Mouse (Mus musculus): ENCODE results near the gene Ptpra. TPM values are rescaled to one million over a fixed set of nuclear protein-coding genes. Genes with fewer than 3 reads are reported as not detected.
"Not testable (repeated sequence)": the region's sequence is repeated elsewhere in the genome, so short reads cannot be mapped to it uniquely, and the experiment has no call there.

Gene Ptpra
- total RNA-seq, 2 experiments from 2014 or later: 40.9 to 47.9 TPM

GRCm38 (mm10) chr2:130557462-130557861, 107.4 kb downstream of the Ptpra start:
- DNase-seq: no peak

GRCm38 (mm10) chr2:130558015-130558414, 107.9 kb downstream of the Ptpra start:
- DNase-seq: no peak

DNA sequence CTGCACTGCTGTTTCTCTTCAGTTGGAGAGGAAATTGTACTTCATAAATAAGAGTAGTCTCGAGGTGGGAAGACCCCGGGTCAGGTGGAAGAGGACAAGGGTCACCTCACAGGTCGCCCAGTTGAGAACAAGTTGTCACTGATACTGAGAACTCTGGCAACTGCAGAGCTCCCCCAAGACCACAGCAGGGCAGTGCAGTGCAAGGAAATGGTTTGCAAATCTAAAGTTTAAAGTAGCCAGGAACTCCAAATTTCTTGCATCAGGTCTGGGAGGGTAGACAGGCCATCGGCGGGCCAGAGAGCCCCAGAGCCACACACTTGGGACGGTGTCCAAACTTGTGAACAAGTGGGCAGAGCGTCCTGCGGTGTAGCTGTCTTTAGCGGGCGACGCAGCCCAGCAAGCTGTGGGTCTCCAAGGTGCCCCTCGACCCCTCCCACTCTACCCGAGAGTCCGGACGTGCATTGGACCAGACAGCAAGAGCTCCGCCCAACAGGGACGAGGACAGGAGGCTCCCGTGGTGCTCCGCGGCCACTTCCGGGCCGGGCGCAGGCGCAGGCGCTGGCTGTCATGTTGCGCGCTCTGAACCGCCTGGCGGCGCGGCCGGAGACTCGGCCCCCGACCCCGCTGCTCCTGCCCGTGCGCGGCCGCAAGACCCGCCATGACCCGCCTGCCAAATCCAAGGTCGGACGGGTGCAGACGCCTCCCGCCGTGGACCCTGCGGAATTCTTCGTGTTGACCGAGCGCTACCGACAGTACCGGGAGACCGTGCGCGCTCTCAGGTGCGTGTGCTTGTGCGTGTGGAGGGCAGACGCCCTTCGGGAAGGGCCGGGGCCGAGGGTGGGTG, 113.4 kb downstream of the Ptpra start, which contains the start of gene Mrps26:
Gene Mrps26 (plus strand): TSS at position 531 of the 844 bp plus-strand sequence.
- peak; percentile 93 to 97 for DNase-seq

GRCm38 (mm10) chr2:130564063-130564462, 114.0 kb downstream of the Ptpra start:
- peak in 1 of 2 experiments; percentile 31 for DNase-seq

GRCm38 (mm10) chr2:130564983-130565382, 114.9 kb downstream of the Ptpra start:
- DNase-seq: no peak

GRCm38 (mm10) chr2:130568921-130569320, 118.8 kb downstream of the Ptpra start:
- no peak for DNase-seq

GRCm38 (mm10) chr2:130569926-130570325, 119.8 kb downstream of the Ptpra start:
- no peak for DNase-seq

DNA sequence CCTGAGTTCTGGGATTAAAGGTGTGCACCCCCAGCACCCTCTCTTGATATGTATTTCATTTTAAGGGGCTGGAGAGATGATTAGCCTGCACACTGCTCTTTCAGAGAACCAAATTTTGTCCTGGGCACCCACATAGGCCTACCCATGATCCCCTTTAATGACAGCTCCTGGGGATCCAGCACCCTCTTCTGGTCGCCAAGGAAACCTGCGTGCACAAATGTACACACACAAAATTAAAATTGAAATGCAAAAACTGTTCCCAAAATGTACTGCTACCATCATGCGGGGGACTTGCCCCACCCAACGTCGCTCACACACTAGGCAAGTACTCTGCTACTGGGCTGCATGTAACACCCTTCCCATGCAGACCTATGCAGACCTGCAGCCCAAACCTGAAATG, 124.9 kb downstream of the Ptpra start:
- no peak for DNase-seq

DNA sequence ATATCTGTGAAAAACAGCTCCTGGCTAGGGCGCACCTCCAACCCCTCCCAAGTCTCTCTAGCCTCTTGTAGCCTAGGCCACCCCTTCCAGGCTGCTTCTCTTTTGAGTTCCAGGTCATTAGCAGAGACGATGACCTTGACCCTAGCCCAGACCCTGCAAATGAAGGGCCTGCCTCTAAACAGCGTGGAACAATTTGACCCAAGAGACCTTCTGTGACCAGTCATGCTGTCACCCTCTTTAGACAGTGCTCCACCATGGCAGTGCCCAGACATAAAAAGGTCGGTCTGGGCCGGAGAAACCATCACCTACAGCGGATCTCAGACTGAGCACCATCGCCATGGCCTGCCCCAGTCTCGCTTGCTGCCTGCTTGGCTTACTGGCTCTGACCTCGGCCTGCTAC, 125.8 kb downstream of the Ptpra start, which contains the start of gene Oxt:
Gene Oxt (plus strand): TSS at position 301 of the 400 bp plus-strand sequence.
- no peak for DNase-seq

- DNase-seq: not testable (repeated sequence)
Observed at GRCm38 (mm10) chr2:130576564-130576963, 126.5 kb downstream of the Ptpra start.

GRCm38 (mm10) chr2:130577021-130577420, 126.9 kb downstream of the Ptpra start:
- no peak for DNase-seq

DNA sequence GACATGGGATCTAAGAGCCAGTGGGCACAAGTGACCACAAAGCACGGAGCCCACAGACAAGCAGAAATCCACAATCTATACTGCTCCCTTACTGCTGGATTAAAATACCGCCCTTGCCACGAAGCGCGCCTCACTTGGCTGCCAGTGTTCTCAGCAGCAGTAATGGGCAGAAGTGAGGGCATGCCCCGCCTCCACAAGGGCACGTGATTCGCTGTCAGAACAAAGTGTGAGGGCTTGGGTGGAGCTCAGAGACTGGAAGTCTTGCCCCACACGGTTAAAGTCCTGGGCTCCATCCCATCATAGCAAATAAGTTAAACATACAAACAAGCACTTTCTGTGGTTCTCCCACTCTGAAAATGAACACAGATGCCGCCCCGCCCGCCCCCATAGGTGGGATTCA, 127.6 kb downstream of the Ptpra start:
- DNase-seq: peak; percentile 55 to 63

DNA sequence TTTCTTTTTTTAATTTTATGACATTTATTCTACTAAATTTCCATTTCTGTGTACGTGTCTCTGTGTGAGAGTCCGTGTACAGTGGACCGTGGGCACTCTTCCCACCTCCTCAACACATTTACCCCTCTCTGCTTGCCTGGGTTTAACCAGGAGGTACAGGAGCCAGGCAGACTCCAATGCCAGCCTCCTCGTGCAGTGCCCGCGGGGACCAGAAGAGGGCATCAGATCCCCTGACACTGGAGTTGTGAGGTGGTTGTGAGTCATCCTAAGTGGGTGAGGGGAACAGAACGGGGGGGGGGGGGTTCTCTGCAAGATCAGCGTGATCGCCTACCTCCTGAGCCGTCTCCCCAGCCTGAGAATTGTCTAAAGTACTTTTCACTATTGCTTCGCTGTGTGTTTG, 128.1 kb downstream of the Ptpra start:
- peak; percentile 36 to 74 for DNase-seq

DNA sequence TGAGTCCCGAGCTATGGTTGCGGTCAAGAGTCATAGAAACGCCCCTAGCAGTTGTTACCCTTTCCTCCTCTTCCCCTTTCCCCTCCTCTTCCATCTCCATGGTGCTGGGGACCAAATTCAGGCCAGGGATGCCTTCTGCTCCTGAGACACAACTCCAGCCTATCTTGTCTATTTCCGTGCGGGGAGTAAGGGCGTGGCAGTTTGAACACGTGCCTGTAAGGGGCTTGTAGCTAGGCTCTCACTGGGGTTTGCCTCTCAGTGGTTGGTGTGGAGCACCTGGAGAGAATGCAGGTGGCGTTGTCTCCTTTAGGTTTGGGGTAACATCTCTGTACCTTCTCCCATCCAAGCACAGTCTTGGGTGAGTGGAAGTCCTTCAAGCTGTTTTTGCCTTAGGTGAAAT, 129.7 kb downstream of the Ptpra start:
- DNase-seq: no peak

- no peak for DNase-seq
Observed at GRCm38 (mm10) chr2:130581201-130581600, 131.1 kb downstream of the Ptpra start.

DNA sequence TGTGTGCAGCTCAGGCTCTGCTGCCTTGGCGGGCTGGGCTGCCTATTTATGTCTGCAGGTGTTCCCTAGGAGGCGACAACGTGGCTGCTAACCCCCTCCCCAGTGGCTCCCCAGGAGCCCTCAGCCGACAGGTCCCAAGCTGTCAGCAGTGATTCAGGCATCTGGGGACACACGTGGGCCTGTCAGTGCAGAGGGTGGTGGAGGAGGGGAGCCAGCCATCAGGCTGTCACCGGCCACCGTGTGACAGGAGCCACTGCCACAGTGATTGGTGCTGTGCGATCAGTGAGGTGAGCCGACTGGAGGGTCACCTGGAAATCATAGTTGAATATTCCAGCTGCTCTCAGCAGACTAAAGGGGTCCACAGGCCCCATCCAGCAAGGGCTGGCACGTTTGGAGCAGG, 132.5 kb downstream of the Ptpra start, which contains the start of gene Avp:
Gene Avp (minus strand): TSS at position 3 of the 400 bp plus-strand sequence.
- no peak for DNase-seq

DNA sequence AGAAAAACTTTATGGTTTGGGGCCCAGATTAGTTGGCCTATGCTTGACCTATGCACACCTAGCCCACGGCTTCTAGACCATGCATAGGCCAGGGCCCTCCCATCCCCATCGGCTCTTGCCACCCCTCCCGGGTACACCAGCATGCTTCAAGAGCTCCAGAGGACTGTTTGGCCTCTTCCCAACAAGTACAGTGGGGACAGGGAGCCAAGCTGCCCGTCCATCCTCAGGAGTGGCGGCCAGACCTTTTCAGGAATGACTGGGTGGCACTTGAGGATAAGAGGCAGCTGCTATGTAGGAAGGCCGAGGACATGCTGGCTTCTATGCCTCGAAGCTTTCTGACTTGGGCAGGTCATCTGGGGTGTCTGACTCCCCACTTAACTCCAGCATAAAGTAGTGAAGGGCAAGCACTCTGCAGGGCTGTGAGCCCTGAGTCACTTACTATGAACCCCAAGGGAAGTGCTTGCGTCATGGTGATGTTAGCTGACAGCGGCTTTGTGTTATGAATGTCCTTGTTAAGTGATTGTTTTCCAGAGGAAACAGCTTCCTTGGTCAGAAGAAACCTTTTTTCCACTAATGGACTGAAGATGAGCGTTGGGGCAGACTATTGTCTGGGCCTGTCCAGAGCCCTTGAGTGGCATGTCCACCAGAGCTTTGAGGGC, 134.0 kb downstream of the Ptpra start:
- peak in 1 of 2 experiments; percentile 52 for DNase-seq

GRCm38 (mm10) chr2:130586016-130586415, 135.9 kb downstream of the Ptpra start:
- no peak for DNase-seq

- DNase-seq: no peak
Observed at GRCm38 (mm10) chr2:130588373-130588772, 138.3 kb downstream of the Ptpra start.

GRCm38 (mm10) chr2:130589157-130589556, 139.1 kb downstream of the Ptpra start:
- DNase-seq: no peak

GRCm38 (mm10) chr2:130589761-130590160, 139.7 kb downstream of the Ptpra start:
- DNase-seq: peak; percentile 55 to 58

GRCm38 (mm10) chr2:130591016-130591415, 140.9 kb downstream of the Ptpra start:
- no peak for DNase-seq

DNA sequence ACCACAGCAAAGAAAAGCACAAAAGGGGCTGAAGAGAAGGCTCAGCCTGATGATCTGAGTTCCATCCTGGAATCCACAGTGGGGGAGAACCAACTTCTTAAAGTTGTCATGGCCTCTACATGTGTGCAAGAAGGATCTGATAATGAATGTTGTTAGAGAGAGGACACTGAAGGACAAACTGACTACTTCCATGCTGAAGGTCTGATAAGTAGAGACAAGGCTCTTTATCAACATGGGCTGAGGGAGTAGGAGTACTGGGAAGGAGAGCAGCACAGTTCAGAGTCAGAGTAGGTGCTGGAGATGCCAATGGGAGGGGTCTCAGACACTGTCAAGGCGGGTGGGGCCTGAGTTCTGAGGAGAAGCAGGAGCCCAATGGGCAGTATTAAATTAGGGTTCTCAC, 145.5 kb downstream of the Ptpra start:
- no peak for DNase-seq
